Mouse (Mus musculus) bone marrow macrophage, adult 2 months (primary cell): ENCODE measurements around the gene Hyls1. TPM values are rescaled to one million over a fixed set of nuclear protein-coding genes. Genes with fewer than 3 reads are reported as not detected.
A peak's percentile ranks its signal among the peaks of the same experiment; 100 is the strongest.

Experiments
- H3K27ac ChIP-seq: 2 replicates; pipeline ENCODE4 v1.5.1; 2012; ENCODE audit warnings: low read depth, low read length; ENCODE audit not compliant: insufficient read depth
- H3K4me1 ChIP-seq: 2 replicates; pipeline ENCODE4 v1.6.1; 2012; ENCODE audit warnings: low read length; ENCODE audit not compliant: control insufficient read depth, insufficient read depth
- H3K4me3 ChIP-seq: 2 replicates; pipeline ENCODE4 v1.5.1; 2012; ENCODE audit warnings: mild to moderate bottlenecking, low read length, moderate library complexity; ENCODE audit not compliant: insufficient read depth
- CTCF ChIP-seq: IDR thresholded peaks from 2 replicates; pipeline ENCODE4 v1.5.1; 2012; ENCODE audit warnings: low read depth, mild to moderate bottlenecking, low read length, moderate library complexity
- POLR2A ChIP-seq: IDR thresholded peaks from 2 replicates; pipeline ENCODE4 v1.6.1; 2012; ENCODE audit warnings: mild to moderate bottlenecking, low read depth, low read length, borderline replicate concordance
- polyA plus RNA-seq: library from polyadenylated mRNA; stranded (reverse); fragments of >200 nt; gene quantifications from 2 replicates; pipeline ENCODE4 v1.2.4, GENCODE M21; 2012; ENCODE audit not compliant: missing spikeins, insufficient read depth, insufficient read length

Hyls1 gene
- polyA plus RNA-seq, 1 experiment: 8.8 TPM

DNA sequence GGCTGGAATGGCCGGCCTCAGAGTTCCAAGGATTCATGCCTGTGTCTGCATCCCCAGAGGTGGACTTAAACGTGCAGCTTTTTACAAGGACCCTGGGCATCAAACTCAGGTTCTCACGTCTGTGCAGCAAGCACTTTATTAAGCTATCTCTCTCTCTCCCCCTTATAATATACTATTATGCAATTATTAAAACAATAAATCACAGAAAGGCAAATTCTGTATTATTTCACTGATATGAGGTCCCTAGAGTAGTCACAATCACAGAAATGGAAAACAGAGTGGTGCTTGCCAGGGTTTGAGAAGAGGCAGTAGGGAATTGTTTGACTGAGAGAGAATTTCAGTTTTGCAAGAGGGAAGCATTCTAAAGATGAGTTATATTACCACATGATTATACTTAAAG, 41.1 kb downstream of the Hyls1 start:
- Histone ChIP-seq H3K4me1 (no peaks in the 10 kb centered on the region), H3K4me3 (no peak overlapping the region), H3K27ac (no peak overlapping the region)
- no peak for TF ChIP-seq CTCF
- no peak for TF ChIP-seq POLR2A

DNA sequence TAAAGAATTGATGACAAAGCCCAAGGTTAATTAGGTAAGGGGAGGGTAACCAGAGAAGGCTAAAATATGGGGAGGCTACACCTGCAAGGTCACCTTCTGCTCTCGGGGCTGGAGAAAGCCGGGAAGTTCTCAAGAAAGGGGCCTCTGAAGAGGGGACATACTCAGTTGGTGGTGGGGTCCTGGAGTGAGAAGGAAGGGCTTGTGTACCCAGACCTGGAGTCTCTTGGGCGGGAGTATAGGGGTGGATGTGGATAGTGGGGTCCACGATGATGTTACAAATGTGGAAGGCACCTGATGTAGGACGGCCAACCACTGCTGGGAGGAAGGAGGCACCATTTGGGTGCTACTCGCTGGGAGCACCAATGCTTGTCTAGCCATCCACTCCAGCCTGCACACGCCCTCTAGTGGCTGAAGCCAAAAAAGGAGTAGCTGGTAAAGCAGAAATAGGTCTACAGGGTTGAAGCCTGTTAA, 46.2 kb downstream of the Hyls1 start:
- H3K4me1 ChIP-seq: no peaks in the 10 kb centered on the region
- no peak overlapping the region for H3K27ac ChIP-seq
- H3K4me3 ChIP-seq: no peak overlapping the region
- TF ChIP-seq POLR2A (no peak), CTCF (peak; percentile 60)

DNA sequence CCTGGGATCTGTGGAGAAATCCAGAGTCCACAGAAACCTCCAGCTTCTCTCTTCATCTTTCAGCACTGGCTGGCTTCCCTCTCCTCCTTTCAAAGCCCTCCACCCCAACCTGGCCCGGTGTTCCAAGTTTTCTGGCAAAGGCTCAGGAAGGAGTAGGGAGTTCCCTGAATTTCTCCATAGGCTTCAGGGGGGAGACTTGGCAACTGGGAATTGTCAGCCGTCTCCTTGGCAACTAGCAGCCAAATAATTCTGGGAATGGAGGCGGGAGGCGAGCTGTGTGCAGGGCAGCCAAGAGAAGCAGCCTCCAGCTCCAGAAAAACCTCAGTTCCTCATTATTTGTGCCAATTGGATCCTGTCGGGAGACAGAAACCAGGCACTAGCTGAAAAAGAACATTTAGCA, 46.7 kb downstream of the Hyls1 start:
- TF ChIP-seq CTCF (no peak), POLR2A (no peak)
- no peak overlapping the region for H3K27ac ChIP-seq
- no peaks in the 10 kb centered on the region for H3K4me1 ChIP-seq
- no peak overlapping the region for H3K4me3 ChIP-seq

DNA sequence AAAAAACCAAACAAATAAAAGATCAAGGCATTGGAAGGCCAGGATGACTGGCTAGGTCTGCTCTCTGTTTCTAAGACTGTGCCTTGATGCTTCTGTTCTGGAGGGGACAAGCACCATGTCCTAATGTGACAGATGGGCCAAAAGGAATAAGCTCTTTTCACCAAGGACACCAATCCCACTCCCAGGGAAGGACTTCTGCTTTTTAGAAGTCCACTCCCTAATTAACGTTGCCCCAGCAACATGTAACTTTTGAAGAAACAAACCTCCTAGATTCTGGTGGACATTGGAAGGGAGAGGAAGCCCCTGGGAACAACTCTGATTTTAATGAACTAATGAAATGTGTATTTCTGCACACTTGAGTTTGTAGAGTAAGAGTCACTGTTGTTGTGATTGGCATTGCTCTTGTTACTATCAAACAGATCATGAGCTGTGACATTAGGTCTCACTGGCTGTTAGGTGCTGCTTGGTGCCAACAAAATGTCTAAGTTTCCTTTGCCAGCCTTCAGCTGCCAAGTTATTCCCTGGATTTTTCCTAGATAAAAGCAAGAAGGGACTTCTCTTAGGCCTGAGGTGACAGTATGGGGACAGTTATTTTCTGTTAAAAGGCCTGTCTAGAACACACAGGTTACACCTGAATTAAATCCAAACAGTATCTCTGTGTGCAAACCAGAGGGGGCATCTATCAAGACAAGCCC, 47.2 kb downstream of the Hyls1 start:
- Histone ChIP-seq H3K27ac (no peak overlapping the region), H3K4me1 (no peaks in the 10 kb centered on the region), H3K4me3 (no peak overlapping the region)
- TF ChIP-seq CTCF (no peak), POLR2A (no peak)

DNA sequence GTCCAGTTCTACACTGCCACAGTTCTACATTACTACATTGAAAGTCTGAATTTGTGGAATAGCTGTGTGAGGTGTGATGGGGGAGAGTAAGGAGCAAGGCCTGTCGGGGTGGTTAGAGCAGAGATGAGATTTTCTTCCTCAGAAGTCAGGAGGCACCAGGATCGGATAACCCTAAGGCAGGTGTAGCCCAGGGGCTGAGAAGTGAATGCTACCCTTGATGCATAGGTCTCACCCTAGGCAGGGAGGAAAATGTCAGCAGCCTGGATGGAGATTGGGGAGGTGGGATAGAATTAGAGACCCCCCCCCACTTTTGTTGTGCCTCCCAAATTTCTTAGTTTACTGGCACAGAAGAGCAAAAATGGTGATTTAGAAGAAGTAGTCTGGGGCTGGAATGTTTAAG, 48.0 kb downstream of the Hyls1 start:
- TF ChIP-seq CTCF: no peak
- no peak for TF ChIP-seq POLR2A
- Histone ChIP-seq H3K27ac (no peak overlapping the region), H3K4me1 (no peaks in the 10 kb centered on the region), H3K4me3 (no peak overlapping the region)

DNA sequence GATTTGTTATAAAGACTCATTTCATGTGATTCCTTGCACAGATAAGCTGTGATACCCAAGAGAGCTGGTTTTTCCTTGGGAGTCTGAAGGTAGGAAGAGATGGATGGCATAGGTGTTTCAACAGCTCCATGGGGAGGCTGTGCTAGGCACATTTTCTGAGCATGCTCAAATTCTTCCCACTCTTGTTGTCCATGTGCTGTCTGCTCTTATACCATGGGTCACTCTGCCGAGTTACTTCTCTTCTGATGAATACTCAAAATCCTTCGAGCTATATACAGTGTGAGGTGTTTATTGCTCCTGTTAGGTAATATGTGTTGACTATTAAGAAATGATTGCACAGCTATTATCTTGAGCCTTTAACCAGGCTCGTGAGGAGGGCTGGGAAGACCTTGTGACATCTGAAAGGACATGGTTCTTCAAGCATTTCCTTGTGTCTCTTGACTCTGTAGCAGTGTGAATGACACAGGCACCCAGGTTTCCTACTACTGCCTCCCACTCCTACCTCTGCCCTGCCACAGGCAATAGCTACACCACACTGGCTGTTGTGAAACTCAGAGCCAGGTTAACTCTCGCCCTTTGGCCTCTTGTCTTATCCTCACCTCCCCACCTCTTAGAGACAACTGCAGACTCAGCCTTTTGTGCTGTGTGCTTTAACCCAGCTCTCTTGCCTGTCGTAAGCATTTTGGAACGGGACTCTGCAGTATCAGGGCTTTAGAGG, 49.4 kb downstream of the Hyls1 start:
- TF ChIP-seq CTCF (no peak), POLR2A (no peak)
- no peak overlapping the region for H3K27ac ChIP-seq
- H3K4me3 ChIP-seq: no peak overlapping the region
- H3K4me1 ChIP-seq: no peaks in the 10 kb centered on the region

DNA sequence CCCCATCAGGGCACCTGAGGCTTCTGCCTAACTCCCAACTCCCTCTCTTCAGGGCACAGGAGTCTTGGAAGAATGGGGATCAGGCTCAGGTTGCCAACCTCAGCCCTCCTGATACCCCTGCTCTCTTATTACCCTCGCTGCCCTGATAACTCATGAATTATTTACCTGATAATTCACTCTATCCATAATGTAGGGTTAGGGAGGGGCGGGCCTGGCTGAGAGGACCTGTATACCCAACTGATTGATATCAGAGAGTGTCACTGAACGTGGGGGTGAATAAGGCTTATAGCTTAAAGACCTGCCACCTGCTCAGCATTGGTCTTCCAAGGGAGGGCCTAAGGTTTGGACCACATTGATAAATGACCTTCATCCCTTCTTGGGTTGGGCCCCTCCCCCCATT, 52.0 kb downstream of the Hyls1 start, which contains the start of gene Gm1113:
Gene Gm1113 (minus strand): TSS at position 101 of the 400 bp plus-strand sequence.
- H3K4me3 ChIP-seq: no peak within 1 kb of the TSS
- no peaks in the 10 kb centered on the region for H3K4me1 ChIP-seq
- TF ChIP-seq CTCF (no peak), POLR2A (no peak)
- H3K27ac ChIP-seq: no peak within 1 kb of the TSS

DNA sequence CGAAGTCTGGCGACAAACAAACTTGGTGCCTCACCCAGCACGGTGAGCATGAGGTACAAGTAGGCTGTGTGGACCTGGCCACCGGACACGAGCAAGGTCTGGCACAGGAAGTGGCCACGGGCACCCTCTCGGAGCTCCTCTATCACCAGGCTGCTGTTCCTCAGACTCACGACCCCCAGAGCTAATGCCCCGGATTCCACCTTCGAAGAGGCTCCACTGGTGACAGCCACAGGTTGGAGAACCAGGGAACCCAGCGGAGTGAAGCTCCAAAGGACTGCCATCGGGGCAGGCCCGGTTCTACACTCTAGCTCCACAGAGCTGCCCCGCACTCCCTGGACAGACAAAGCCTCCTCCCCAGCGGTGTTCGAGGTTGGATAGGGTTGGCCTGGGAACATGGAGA, 53.5 kb downstream of the Hyls1 start:
- TF ChIP-seq CTCF: no peak
- TF ChIP-seq POLR2A: no peak
- H3K4me1 ChIP-seq: no peaks in the 10 kb centered on the region
- H3K27ac ChIP-seq: no peak overlapping the region
- H3K4me3 ChIP-seq: no peak overlapping the region

DNA sequence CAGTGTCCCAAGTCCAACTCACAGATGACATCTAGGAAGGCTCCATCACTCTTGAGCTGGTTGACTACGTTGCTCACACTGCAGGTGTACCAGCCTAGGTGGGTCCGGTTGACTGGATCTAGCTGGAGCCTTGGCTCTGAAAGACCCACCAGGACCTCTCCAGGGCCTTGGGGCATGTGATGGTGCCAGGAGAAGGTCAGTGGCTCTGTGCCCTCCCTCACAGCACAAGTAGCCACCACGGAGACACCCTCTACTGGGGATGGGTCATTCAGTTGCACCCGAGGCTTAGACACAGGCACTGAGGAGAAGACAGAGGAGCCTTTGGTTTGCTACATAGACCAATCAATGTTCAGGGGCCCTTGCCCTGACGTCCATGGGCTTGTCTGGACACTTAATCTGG, 54.0 kb downstream of the Hyls1 start:
- H3K4me1 ChIP-seq: no peaks in the 10 kb centered on the region
- H3K4me3 ChIP-seq: no peak overlapping the region
- TF ChIP-seq POLR2A (no peak), CTCF (no peak)
- H3K27ac ChIP-seq: no peak overlapping the region

DNA sequence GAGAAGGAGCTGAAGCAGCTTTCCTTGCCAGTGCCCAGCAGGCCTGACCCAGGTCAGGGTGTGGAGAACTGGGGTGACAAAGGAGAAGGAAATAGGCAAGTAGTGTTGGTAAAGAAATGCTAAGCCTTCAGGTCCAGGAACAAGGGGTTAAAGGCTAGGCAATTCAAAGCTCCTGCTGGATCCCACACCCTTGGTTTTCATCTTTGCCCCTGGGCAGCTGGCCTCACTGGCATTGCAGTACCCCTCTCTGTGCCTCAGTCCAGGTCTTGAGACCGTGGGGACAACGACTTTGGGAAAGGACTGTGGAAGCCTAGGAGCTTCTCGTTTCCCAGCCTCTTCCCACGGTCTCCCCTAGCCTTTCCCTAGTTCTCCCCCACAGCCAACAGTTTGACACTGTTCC, 56.3 kb downstream of the Hyls1 start:
- TF ChIP-seq POLR2A: no peak
- no peak for TF ChIP-seq CTCF
- Histone ChIP-seq H3K4me1 (no peaks in the 10 kb centered on the region), H3K4me3 (no peak overlapping the region), H3K27ac (no peak overlapping the region)

Other genes with a start within 250 kb of the Hyls1 start
- 0.20 and 0.75 TPM in 2 replicates for gene Cdon, start 149.3 kb downstream of the Hyls1 start, polyA plus RNA-seq
- not detected in 2 replicates for gene Gm1113, start 52.1 kb downstream of the Hyls1 start, polyA plus RNA-seq
- not detected in 2 replicates for gene Ddx25, start 11.9 kb downstream of the Hyls1 start, polyA plus RNA-seq
- gene Pus3, start 11.8 kb downstream of the Hyls1 start, polyA plus RNA-seq: 7.9 and 9.0 TPM in 2 replicates
- not detected in 2 replicates for gene Pate2, start 114 bp downstream of the Hyls1 start, polyA plus RNA-seq
- gene Pate4, start 41.5 kb upstream of the Hyls1 start, polyA plus RNA-seq: not detected in 2 replicates
- gene Pate3, start 77.8 kb upstream of the Hyls1 start, polyA plus RNA-seq: not detected in 2 replicates
- not detected in 2 replicates for gene Pate1, start 117.0 kb upstream of the Hyls1 start, polyA plus RNA-seq
- not detected in 2 replicates for gene Gm17677, start 170.7 kb upstream of the Hyls1 start, polyA plus RNA-seq
- gene Gm17727, start 207.7 kb upstream of the Hyls1 start, polyA plus RNA-seq: not detected in 2 replicates
- gene Gm27235, start 219.7 kb upstream of the Hyls1 start, polyA plus RNA-seq: not detected in 2 replicates
- gene D730048I06Rik, start 219.7 kb upstream of the Hyls1 start, polyA plus RNA-seq: not detected in 2 replicates